Mouse (Mus musculus) erythroblast, embryonic 14.5 days (primary cell): ENCODE measurements around the gene Slc17a8.

ENCODE experiments used
- GATA1 ChIP-seq: IDR thresholded peaks from 2 replicates; pipeline ENCODE4 v1.6.1; 2012; ENCODE audit warnings: low read length, inconsistent platforms, mixed read lengths
- TAL1 ChIP-seq: IDR thresholded peaks from 3 replicates; pipeline ENCODE4 v1.6.1; 2012; ENCODE audit warnings: low read length, inconsistent platforms, mixed read lengths

- no peak for TF ChIP-seq GATA1
- TF ChIP-seq TAL1, result no peak
Measured at GRCm38 (mm10) chr10:89553015-89553414, 68.0 kb downstream of the Slc17a8 start.
